Mouse (Mus musculus): ENCODE results near the gene Kl. TPM values are rescaled to one million over a fixed set of nuclear protein-coding genes. Genes with fewer than 3 reads are reported as not detected.

Kl gene
- total RNA-seq, 2 experiments from 2014 or later: 0.08 to 0.17 TPM

DNA sequence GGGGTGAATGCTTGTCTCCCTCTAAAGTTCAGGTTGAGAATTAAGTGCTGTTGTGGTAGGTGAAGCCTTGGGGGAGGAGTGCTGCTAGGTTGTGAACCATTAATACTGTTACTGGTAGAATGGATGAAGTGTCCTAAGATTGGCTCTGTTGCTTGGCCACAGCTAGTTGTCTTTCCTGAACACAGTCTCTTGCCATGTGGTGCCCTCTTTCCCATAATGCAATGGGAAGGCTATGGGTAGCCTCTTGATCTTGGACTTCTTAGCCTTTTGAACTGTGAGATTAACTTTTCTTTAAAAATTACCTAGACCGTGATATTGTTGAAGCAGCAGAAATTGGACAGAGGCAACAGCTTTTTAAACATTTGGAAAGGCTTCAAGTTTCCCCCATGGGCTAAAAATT lies 7.5 kb downstream of the Kl start:
- no peak for DNase-seq (ENCODE audit: low spot score)
- intact Hi-C loops (cut with DNase I): no loop called here

DNA sequence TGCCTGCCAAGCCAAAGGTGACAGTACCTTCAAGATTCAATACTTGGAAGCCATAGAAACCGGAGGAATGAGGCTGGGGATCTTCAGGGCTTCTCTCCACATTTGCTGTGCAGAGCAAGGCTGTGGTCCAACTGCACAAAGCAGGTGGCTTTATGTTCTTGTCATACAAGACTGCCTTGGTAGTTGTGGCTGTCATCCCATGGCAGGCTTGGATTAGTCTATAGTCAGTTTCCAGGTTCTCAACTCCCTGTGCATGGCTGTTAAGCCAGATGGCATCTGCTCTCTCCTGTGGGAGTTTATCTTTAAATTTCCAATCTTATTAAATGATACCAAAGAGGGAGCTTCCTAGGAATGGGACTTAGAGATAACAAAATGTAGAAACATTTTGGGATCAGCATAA lies 9.2 kb downstream of the Kl start:
- no peak for DNase-seq (ENCODE audit: low spot score)
- intact Hi-C loops (cut with DNase I): no loop called here

DNA sequence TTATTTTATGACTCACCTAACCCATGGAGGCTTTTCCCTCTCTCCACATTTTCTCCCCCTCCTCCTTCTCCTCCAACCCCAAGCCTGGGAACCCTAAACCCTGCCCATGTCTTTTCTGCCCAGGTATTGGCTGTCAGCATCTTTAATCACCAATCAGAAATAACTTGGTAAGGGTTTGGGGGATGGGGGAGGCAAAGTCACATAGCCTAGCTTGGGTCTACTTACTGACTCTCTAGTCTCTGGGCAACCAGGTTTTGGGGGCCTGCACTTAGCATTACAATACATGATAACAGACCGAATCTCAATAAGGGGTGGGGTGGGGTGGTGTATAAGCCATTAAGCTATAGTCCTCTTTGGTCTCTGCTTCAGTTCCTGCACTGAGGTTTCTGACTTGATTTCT lies 10.3 kb downstream of the Kl start:
- intact Hi-C loops (cut with DNase I): no loop called here
- DNase-seq (ENCODE audit: low spot score): no peak

DNA sequence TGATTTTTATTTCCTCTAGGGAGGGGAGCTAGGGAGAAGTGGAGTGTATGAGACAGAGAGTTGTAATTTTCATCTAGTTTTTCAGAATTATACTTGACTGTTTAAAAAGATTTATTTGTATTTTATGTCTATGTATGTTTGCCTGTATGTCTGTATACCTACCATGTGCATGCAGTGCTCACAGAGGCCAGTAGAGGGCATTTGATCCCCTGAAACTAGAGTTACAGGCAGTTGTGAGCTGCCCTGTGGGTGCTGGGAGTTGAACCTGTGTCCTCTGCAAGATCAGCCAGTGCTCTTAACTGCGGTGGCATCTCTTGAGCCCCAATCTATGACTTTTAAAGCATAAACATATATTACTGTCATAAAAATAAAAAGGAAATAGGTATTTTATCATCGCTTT lies 15.5 kb downstream of the Kl start:
- DNase-seq (ENCODE audit: low spot score): no peak
- intact Hi-C loops (cut with DNase I): no loop called here

DNA sequence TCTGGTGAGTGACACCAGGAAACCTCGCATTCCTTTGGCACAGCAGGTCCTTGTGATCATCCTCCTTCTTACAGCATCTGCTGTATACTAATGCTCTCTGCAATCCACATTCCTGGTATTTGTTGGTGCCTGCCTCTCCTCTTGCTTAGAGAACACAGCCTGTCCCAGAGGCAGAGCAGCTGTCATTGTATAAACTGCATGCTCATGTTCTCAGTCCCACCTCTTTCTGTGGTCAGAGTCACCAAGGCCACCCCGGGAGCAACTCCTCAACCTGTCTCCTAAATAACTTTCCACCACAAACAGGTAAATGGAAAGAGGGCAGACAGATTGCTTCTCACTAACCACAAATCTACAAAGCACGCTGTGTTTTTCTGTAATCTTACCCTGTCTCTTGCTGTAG lies 18.1 kb downstream of the Kl start:
- no peak for DNase-seq (ENCODE audit: low spot score)
- intact Hi-C loops (cut with DNase I): no loop called here

DNA sequence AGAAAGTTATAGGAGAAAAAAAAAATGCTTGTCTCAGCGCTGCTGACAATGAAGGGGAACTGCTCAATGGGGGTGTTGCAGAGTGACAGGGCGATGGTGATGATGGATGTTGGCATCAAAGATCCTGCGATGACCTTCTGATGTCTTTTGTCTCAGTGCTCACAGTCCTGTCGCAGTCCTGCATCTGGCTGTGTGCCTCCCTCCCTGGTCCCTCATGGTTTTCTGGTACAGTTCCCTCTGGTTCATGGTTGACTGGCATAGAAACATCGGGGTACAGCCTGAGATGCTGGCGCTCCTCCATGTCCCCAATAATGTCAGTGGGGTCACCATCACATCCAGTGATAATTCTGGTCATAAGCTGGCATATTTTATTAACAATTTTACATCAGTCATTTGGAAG lies 18.7 kb downstream of the Kl start:
- DNase-seq (ENCODE audit: low spot score): no peak
- intact Hi-C loops (cut with DNase I): no loop called here

DNA sequence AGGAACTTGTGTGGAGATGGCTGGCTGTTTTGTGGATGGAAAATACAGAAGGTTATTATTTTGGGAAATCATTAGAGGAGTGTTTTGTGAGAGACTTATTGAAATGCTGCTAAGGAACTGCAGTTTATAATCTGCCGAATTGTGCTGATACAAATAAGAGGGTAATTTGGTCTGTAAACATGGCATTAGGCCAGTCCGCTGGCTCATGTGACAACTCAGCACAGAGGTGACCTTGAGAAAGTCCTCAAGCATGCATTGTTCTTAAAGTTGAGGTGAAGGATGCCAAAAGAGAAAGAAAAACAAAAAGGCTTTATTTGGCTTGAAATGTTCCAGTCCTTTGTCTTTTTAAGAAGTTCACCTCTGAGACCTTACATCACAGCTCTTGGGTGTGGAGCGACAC lies 21.8 kb downstream of the Kl start:
- intact Hi-C loops (cut with DNase I): no loop called here
- no peak for DNase-seq (ENCODE audit: low spot score)

DNA sequence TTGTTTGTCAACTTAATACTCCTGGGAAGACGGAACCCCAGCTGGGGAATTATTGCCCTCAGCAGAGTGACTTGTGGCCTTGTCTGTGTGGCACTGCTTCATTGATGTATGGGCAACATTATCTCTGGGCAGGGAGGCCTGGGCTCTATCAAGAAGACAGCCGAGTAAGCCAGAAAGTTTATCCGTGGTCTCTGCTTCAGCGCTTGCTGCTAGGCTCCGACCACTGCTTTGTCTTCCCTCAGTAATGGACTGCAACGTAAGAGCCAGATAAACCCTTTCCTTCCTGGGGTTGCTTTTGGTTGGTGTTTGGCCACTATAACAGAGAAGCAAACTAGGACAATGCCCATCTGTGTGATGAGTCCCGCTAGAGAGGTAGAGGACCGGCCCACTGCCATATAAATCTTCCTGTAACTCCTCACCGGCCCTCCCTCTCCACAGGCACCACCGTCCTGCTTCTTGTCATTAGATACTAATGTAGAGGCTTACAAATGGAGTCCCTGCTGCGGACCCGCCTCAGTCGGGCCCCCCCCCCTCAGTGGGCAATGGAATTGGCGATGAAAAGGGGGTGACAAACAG lies 25.1 kb downstream of the Kl start:
- intact Hi-C loops (cut with DNase I): no loop called here
- no peak for DNase-seq (ENCODE audit: low spot score)

DNA sequence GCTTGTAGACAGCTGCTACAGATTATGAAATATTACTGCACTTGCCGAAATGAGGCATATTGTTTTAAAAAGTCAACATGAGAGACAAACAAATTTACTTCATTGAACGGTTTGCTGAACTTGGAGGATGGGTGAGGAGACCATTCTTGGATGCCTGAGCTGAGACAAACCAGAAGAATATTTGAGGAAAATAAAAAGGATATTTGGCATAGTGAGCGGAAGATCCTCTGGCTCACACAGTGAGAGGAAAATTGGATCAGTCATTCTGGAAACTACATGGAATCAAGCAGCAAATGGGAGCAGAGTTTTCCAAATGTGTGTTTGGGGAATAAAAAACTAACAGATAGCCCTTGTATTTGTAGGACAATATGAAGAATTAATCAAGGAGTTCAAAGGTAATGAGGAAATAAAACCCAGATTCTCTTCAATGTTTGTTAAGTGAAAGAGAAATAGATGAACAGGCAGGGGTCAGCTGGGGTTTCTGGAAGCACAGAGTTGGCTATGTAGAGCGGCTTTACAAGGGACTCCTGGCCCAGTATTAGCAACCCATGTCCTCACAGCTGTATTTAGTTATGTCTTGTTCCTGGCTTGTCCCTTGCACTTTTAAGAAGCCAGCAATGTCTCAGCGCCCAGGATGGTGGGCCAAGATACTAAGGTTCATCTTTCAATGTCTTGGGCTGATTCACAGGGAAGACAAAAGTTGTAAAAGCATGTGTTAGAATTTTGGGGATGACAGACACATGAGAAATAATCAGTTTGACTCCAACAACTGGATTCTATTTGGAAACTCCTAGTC lies 27.1 kb downstream of the Kl start:
- DNase-seq (ENCODE audit: low spot score): peak; percentile 53
- intact Hi-C loops (cut with DNase I): no loop called here

DNA sequence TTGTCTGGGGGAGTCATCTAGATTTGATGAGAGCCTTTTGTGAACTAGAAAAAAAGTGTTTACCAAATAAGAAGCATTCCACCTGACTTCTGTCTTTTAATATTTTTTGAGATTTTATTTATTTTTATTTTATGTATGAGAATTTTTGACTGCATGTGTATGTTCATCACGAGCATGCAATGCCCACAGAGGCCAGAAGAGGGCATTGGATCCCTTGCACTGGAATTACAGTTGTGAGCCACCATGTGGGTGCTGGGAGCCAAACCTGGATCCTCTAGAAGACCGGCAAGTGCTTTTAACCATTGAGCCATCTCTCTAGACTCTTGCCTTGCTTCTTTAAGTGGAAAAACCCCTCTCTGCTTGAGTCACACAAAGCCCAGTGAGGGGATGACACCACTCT lies 29.7 kb downstream of the Kl start:
- intact Hi-C loops (cut with DNase I): no loop called here
- no peak for DNase-seq (ENCODE audit: low spot score)

DNA sequence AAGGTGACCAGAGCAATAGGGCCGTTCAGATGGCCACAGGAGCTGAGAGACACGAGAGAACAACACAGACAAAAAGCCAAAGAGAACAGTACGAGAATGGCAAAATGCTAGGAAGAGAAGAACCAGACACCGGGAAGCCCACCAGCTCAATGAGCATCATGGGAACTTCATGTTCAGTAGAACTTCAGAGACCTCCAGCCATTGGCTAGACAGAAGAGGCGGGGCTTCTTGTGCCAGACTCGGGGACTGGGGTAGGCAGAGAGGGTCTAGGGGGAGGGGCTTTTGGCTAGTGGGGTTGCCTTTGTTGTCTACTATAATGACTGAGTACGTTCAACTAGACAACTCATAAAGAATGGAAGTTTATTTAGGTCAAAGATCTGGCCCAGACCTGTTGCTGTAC lies 41.7 kb downstream of the Kl start:
- intact Hi-C loops (cut with DNase I): no loop called here
- no peak for DNase-seq (ENCODE audit: low spot score)

DNA sequence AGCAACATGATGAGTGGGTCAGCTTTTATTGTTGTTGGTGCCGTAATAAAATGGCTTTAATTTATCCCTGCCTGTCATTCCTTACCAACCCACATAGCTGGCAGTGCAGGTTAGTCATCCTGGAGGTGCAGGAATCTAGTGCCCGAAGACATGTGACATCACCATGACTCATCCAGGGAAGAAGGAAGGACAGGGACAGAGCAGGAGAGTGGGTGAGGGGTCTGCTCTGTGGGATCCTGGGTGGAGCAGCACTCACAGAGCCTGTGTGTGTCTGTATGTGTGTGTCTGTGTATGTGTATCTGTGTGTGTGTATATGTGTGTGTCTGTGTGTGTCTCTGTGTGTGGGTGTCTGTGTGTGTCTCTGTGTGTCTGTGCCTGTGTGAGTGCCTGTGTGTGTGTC lies 44.2 kb downstream of the Kl start:
- DNase-seq (ENCODE audit: low spot score): no peak
- intact Hi-C loops (cut with DNase I): no loop called here

DNA sequence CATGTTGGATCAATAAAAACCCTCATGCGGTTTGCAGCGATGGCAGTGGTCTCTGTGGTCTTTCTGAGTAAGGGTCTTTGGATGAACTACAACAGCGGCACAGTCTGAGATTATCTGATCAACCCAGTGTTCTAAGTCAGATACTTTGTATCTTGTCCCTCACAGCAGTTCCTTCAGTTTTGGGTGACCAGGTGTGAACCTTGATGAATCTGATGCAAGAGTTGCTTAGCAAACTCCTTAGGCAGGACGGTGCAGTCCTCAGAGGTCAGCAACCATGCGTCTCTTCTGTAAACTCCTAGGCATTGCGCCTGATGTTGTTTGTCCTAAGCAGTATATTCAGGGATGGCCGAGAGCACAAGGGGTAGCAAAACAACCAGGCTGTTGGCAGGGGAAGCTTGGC lies 48.7 kb downstream of the Kl start:
- intact Hi-C loops (cut with DNase I): no loop called here
- DNase-seq (ENCODE audit: low spot score): no peak

DNA sequence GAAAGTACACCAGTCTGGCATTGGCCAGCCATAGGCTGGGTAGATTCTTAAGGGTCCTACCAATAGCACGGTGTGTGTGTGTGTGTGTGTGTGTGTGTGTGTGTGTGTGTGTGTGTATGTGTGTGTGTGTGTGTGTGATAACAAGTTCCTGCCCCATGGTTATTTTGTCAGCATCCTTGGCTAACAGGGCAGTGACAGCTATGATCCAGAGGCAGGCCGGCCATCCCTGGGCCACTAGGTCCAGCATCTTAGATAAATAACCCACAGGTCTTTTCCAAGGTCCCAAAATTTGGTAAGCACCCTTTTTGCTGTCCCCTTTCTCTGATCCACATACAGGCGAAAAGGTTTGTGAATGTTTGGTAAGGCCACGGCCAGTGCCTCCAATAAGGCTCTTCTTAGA lies 49.6 kb downstream of the Kl start:
- intact Hi-C loops (cut with DNase I): no loop called here
- DNase-seq (ENCODE audit: low spot score): no peak

DNA sequence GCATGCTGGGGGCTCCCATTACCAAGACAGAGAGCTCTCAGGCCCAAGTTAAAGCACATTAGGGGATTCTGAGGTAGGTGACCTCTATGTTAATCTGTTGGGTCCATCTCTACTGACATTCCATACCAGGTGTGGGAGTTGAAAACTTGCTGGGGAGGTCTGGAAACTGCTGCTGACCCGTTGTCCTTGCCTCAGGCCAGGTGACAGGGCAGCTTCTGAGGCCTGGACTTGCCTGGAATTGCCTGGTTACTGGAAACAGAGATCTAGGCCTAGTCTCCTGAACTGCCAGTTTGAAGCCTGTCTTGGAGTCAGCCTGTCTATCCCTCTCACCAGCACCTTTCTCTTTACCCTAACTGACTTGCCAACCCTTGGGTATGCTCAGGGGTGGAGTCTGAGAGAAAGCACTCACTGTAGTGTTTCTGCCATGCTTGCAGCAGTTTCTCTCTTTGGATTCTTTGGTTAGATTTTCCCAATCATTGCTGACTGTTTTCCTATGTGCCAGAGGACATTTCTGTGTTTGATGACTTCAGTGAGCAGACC lies 51.9 kb downstream of the Kl start:
- DNase-seq (ENCODE audit: low spot score): no peak
- intact Hi-C loops (cut with DNase I): no loop called here

DNA sequence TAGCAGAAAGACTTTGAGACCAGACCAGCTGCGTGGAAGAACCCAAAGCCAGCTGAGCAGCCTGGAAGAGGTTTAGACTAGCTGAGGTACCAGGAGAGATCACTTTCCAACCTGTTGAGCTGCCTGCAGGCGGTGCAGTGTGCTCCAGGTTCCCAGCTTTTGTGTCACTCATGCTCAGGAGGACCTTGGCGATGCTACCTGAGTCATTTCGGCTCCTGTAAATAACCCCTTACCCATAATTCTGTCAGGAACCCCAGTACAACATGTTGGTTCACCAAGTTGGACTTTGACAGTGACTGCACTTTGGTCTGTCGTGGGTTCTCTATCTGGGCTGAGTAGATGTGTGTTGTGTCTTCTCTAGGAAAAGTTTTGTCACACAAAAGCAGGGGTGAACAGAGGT lies 66.0 kb downstream of the Kl start:
- intact Hi-C loops (cut with DNase I): no loop called here
- no peak for DNase-seq (ENCODE audit: low spot score)

DNA sequence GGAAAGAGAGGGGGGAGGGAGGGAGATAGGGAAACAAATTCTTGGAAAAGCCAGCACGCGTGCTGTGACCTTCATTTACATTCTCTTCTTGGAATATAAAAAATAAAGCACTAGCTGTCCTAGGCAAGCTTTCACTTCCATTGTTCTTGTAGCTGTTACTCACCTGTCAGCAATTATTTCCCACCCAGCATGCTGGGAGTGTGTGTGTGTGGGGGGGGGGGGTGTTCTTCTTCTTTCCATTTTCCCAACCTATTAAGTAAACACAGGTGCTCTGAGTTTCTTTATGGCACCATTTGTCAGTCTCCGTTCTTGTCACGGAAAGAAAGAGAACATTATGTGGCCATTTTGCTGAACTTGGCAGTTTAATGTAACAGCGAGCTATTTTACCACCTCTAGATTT lies 66.6 kb downstream of the Kl start:
- intact Hi-C loops (cut with DNase I): no loop called here
- no peak for DNase-seq (ENCODE audit: low spot score)

DNA sequence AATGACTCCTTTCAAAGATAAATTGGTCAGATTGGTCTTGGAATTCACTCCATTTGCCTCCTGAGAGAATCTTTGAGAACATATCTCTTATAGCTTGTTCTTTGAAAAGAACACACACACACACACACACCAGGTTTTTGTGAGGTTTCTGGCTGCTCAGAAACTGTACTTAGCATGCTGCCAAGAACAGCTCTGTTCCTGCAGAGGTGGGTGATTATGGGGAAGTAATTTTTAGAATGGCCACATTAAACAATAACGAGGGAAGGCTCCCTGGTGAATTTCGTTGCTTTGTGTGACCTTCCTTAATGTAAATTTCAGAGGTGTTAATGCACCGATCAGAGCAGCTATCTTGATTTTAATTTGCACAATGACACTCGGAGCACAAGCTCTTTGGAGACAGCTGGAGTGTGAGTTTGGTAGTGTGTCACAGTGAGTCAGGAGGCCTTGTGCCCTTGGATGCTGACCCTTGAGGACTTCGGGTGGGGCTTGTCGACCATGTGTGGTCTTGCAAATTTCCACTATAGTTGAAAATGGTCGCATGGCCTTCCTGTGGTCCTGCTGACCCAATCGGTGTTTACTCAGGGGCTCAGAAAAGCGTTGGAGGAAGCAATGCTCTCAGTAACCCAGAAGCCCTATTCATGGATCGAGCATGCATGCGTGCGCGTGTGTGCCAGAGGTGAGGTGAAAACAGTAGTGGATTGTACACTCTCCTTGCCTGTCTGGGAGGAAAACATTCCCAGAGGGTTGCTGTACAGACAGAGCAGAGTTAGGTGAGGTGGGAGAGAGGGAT lies 67.8 kb downstream of the Kl start:
- intact Hi-C loops (cut with DNase I): no loop called here
- DNase-seq (ENCODE audit: low spot score): no peak

DNA sequence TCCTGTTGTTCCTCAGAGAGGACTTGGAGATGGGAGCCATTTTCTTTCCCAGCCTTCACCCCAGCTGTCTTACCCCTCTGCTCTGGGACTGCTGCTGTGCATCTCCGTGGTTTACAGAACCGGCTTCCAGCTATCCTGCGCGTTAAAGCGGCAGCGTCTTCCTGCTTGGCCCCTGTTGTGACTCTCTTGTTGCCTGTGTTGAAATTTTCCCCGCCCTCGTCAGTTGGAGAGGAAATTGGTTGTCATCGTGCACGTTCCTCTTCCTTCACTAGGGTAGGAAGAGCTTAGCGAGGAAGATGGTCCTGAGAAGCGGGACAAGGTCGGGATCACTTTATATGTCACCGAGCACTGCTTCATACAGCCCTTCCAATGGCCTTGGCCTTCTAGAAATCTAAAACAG lies 68.4 kb downstream of the Kl start:
- intact Hi-C loops (cut with DNase I): no loop called here
- DNase-seq (ENCODE audit: low spot score): no peak

DNA sequence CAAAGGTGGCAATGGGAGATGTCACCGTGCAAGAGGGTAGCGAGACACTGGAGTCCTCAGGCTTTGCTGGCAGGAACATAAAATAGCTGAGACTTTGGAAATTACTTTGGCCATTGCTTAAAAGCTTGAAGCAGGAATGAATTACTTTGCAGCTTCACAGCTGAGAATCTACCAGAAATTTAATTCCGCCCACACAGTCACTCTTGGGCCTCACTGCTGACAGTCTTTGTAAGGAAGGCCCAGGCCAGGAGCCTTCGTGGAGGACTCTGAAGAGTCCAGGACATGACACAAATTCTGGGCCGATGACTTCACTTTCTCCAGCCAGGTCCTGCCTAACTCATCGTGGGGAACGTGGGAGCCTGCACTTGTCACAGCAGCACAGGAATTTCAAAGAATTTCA lies 69.6 kb downstream of the Kl start:
- intact Hi-C loops (cut with DNase I): no loop called here
- DNase-seq (ENCODE audit: low spot score): no peak

DNA sequence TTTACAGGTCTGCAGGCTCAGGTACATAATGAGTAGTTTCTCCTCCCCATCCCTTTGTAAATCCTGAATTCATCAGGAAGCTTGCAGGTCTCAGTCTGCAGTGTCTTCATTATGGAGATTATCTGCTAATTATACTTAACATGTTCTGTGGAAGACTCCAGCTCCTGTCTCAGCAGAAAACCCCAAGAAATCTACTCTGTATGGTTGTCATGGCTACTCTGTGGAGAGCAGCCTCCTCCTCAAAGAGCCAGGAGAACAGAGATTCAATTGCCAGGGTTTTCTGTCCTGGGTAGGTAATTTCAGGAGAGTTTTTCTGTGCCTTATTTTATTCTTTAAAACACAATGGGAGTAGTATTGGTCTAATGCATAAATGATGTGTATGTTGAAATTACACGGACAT lies 70.5 kb downstream of the Kl start:
- intact Hi-C loops (cut with DNase I): no loop called here
- no peak for DNase-seq (ENCODE audit: low spot score)
